Mouse (Mus musculus): ENCODE data around the gene Hist2h2ab. TPM values are rescaled to one million over a fixed set of nuclear protein-coding genes. Genes with fewer than 3 reads are reported as not detected.

Gene Hist2h2ab
- polyA plus RNA-seq, 1 experiment, result 3.0 TPM

DNA sequence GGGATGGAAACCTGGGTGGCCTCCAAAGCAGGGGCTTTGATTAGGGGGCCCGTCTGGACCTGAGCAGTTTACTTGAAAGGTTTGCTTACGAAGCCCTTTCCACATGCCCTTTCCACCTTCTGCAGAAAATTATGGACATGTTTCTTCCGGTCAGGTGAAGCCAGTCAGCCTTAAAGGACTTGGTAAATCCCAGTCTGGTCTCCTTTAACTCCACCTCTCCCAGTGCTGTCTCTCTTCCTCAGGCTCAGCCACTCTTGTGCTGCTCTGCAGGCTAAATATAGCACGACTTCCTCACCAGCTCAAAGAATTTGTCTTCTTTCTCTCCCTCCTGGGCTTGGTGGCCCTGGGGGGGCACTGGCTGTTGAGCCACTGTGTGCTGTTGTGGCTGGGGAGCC lies 37.3 kb upstream of the Hist2h2ab start:
- Histone ChIP-seq H3K4me1 (ENCODE audit: control insufficient read depth, insufficient read depth, insufficient read length) (no peaks in the 10 kb centered on the region), H3K36me3 (ENCODE audit: control insufficient read depth, insufficient read depth, low read length) (peaks cover 3% of the 10 kb centered on the region; the same call in 1 of the 2 replicates), H3K27me3 (ENCODE audit: control insufficient read depth, insufficient read depth, low read length) (no peaks in the 10 kb centered on the region), H3K4me3 (ENCODE audit: extremely low read depth, insufficient read depth, insufficient read length) (no peak overlapping the region), H3K27ac (ENCODE audit: insufficient read depth, low read length) (no peak overlapping the region)
- 32% methylated on average over 4 of the region's 4 CpGs for WGBS
- no peak for DNase-seq (ENCODE audit: low read depth in 1 of 2, low spot score in 2 of 2)
- TF ChIP-seq POLR2A (IDR thresholded peaks at IDR 0.05; ENCODE audit: low read depth, low read length) (no peak), CTCF (IDR thresholded peaks at IDR 0.05; ENCODE audit: extremely low read depth, insufficient read depth, insufficient read length, insufficient replicate concordance) (no peak)

DNA sequence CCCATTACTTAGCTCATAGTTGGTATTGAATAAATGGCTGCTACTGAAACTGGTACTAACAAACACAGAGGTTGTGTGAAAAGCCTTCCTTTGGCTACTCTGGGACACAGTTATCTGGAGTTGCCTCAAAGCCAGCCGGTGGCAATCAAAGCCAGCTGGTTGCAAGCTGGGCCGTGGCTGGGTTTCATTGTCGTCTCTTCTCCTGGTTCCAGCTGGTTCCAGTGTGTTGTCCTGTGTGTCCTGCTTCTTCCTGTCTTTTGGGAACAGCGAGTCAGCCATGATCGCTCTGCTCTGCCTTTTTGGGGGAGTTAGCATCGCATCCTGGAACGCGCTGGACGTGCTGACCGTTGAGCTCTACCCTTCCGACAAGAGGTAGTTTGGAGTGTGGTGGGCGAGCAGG lies 26.7 kb upstream of the Hist2h2ab start:
- Histone ChIP-seq H3K27ac (ENCODE audit: insufficient read depth, low read length) (no peak overlapping the region), H3K27me3 (ENCODE audit: control insufficient read depth, insufficient read depth, low read length) (no peaks in the 10 kb centered on the region), H3K4me1 (ENCODE audit: control insufficient read depth, insufficient read depth, insufficient read length) (peaks cover 13% of the 10 kb centered on the region; the same call in 1 of the 2 replicates), H3K4me3 (ENCODE audit: extremely low read depth, insufficient read depth, insufficient read length) (no peak overlapping the region), H3K36me3 (ENCODE audit: control insufficient read depth, insufficient read depth, low read length) (no peaks in the 10 kb centered on the region)
- no peak for DNase-seq (ENCODE audit: low read depth in 1 of 2, low spot score in 2 of 2)
- TF ChIP-seq CTCF (IDR thresholded peaks at IDR 0.05; ENCODE audit: extremely low read depth, insufficient read depth, insufficient read length, insufficient replicate concordance) (no peak), POLR2A (IDR thresholded peaks at IDR 0.05; ENCODE audit: low read depth, low read length) (no peak)
- 90% methylated on average over 12 of the region's 12 CpGs for WGBS

DNA sequence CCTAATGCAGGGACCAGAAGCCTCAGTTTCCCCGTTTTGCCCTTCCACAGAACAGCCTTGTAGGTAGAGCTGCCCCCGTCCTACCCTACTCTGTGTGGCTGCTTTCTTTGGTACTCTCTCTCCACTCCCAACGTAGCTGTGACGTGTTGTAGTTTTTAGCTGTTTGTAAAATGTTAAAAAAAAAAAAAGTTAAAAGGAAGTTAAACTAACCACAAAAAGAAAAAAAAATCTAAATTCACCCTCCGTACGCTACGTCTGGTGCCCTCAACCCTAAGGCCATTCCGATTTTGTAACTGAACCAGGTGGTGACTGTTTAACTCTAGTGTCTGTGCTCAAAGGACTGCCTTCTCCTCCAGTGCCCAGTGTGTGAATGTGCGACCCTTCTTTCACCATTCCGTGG lies 24.7 kb upstream of the Hist2h2ab start:
- TF ChIP-seq POLR2A (IDR thresholded peaks at IDR 0.05; ENCODE audit: low read depth, low read length), result no peak
- TF ChIP-seq CTCF (IDR thresholded peaks at IDR 0.05; ENCODE audit: extremely low read depth, insufficient read depth, insufficient read length, insufficient replicate concordance), result no peak
- Histone ChIP-seq H3K4me1 (ENCODE audit: control insufficient read depth, insufficient read depth, insufficient read length) (peaks cover 23% of the 10 kb centered on the region; the same call in 1 of the 2 replicates), H3K27ac (ENCODE audit: insufficient read depth, low read length) (no peak overlapping the region), H3K4me3 (ENCODE audit: extremely low read depth, insufficient read depth, insufficient read length) (no peak overlapping the region), H3K36me3 (ENCODE audit: control insufficient read depth, insufficient read depth, low read length) (no peaks in the 10 kb centered on the region), H3K27me3 (ENCODE audit: control insufficient read depth, insufficient read depth, low read length) (no peaks in the 10 kb centered on the region)
- WGBS, result 24% methylated on average over 10 of the region's 10 CpGs
- no peak for DNase-seq (ENCODE audit: low read depth in 1 of 2, low spot score in 2 of 2)

DNA sequence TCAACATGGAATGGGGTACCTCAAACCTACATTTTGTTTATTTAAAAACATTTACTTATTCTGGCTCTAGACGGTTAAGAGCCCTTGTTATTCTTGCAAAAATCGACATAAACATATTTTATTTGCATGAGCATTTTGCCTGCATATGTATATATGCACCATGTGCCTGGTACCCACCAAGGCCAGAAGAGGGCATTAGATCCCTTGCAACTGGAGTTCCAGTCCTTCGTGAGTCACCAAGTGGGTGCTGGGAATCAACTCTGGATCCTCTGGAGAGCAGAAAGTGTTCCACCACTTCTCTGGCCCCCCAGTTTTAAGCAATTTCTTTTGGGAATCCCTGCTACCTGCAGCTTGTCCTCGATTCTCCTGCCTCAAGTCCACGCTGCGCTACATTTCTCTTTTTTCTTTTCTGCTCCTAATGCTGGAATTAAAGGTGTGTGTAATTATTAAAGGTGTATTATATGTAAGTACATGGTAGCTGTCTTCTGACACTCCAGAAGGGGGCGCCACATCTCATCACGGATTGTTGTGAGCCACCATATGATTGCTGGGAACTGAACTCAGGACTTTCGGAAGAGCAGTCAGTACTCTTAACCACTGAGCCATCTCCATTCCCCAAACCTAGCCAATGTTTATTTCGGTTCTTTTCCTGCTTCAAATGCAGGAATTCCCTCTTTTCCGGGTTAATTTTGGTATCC lies 23.9 kb upstream of the Hist2h2ab start:
- Histone ChIP-seq H3K4me3 (ENCODE audit: extremely low read depth, insufficient read depth, insufficient read length) (no peak overlapping the region), H3K27ac (ENCODE audit: insufficient read depth, low read length) (no peak overlapping the region), H3K27me3 (ENCODE audit: control insufficient read depth, insufficient read depth, low read length) (no peaks in the 10 kb centered on the region), H3K36me3 (ENCODE audit: control insufficient read depth, insufficient read depth, low read length) (no peaks in the 10 kb centered on the region), H3K4me1 (ENCODE audit: control insufficient read depth, insufficient read depth, insufficient read length) (peaks cover 23% of the 10 kb centered on the region; the same call in 1 of the 2 replicates)
- no peak for DNase-seq (ENCODE audit: low read depth in 1 of 2, low spot score in 2 of 2)
- TF ChIP-seq POLR2A (IDR thresholded peaks at IDR 0.05; ENCODE audit: low read depth, low read length) (no peak), CTCF (IDR thresholded peaks at IDR 0.05; ENCODE audit: extremely low read depth, insufficient read depth, insufficient read length, insufficient replicate concordance) (no peak)
- WGBS, result 91% methylated on average over 11 of the region's 11 CpGs

DNA sequence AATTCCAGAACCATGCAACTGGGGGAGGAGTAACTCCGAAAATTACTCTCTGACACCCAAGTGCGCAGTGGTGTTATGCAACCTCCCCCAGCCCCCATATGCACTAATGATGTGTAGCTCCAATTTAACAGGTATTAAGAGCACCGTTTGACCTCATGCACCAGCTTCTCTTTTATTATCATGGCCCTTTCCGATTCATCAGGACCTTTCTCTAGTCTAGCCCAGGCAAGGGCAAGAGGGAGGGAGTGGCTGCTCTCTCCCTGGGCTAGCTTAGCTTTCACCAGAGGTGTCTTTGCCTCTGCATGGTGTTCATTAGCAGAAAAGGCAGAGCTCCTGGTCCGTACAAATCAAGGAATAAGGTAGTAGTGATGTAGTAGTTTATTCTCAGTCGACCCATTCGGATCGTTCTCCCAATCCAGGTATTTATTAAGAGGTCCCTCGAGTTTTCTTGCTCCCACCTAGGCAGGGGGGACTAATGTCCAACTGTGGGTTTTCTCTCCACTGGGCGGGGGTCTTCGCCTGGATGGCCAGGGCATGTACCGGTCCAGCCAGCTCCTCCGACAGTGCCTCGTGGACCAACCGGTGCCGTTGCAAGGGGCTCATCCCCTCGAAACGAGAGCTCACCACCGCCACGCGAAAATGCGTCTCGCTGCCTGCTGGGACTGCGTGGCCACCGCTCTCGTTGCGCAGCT lies 23.1 kb upstream of the Hist2h2ab start:
- H3K36me3 ChIP-seq (ENCODE audit: control insufficient read depth, insufficient read depth, low read length), result no peaks in the 10 kb centered on the region
- WGBS, result 21% methylated on average over 27 of the region's 27 CpGs
- no peak for DNase-seq (ENCODE audit: low read depth in 1 of 2, low spot score in 2 of 2)
- H3K4me1 ChIP-seq (ENCODE audit: control insufficient read depth, insufficient read depth, insufficient read length), result peaks cover 23% of the 10 kb centered on the region; the same call in 1 of the 2 replicates
- peak overlapping the region; percentile 91 for H3K27ac ChIP-seq (ENCODE audit: insufficient read depth, low read length)
- TF ChIP-seq POLR2A (IDR thresholded peaks at IDR 0.05; ENCODE audit: low read depth, low read length) (no peak), CTCF (IDR thresholded peaks at IDR 0.05; ENCODE audit: extremely low read depth, insufficient read depth, insufficient read length, insufficient replicate concordance) (no peak)
- no peaks in the 10 kb centered on the region for H3K27me3 ChIP-seq (ENCODE audit: control insufficient read depth, insufficient read depth, low read length)
- peak overlapping the region; percentile 72 for H3K4me3 ChIP-seq (ENCODE audit: extremely low read depth, insufficient read depth, insufficient read length)

DNA sequence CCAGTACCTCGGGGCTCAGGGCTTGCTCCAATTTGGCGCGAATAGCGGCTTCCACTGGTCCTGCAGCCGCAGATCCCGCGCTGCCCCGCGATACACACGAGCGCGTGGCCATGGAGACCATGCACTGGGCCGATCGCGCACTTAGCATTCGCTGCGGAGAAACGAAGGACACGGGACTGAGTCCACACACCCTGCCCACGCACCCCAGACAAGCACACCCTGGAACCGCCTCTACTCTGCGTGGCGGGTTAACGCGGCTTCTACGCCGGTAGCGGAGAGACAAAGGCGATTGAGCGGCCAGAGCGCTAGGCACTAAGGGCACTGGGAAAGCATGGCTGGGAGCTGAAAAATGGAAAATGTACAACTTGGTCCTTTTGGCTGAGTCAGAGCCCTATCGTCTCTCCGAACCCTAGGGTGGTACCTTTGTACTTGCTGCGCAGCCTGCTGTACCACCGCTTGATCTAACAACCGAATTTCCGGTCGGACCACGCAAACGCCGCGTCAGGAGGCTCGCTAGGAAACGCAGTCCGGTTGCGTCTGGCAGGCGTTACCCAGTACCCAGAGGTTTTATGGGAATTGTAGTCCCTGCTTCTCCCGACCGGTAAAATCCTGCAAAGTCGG lies 22.4 kb upstream of the Hist2h2ab start:
- no peaks in the 10 kb centered on the region for H3K27me3 ChIP-seq (ENCODE audit: control insufficient read depth, insufficient read depth, low read length)
- H3K36me3 ChIP-seq (ENCODE audit: control insufficient read depth, insufficient read depth, low read length), result no peaks in the 10 kb centered on the region
- DNase-seq (ENCODE audit: low read depth in 1 of 2, low spot score in 2 of 2), result peak; percentile 77 to 85
- TF ChIP-seq CTCF (IDR thresholded peaks at IDR 0.05; ENCODE audit: extremely low read depth, insufficient read depth, insufficient read length, insufficient replicate concordance) (no peak), POLR2A (IDR thresholded peaks at IDR 0.05; ENCODE audit: low read depth, low read length) (peak; percentile 90)
- peak overlapping the region; percentile 72 for H3K4me3 ChIP-seq (ENCODE audit: extremely low read depth, insufficient read depth, insufficient read length)
- H3K4me1 ChIP-seq (ENCODE audit: control insufficient read depth, insufficient read depth, insufficient read length), result peaks cover 23% of the 10 kb centered on the region; the same call in 1 of the 2 replicates
- H3K27ac ChIP-seq (ENCODE audit: insufficient read depth, low read length), result peak overlapping the region; percentile 91
- under 1% methylated on average over 50 of the region's 50 CpGs for WGBS

Data from spleen, adult 2 months (tissue).